Mouse (Mus musculus) spleen, postnatal 4 days (tissue): ENCODE results near the gene Gm4559.
"Not testable (repeated sequence)": the region's sequence is repeated elsewhere in the genome, so short reads cannot be mapped to it uniquely, and the experiment has no call there.

Experiments used
- DNase-seq, 2 experiments: peaks; one replicate each; pipeline ENCODE4 v3.0.0; 2022; ENCODE audit warnings: low spot score in 2 of 2

Gm4559 gene

GRCm38 (mm10) chr7:142278183-142278582, 4.0 kb upstream of the Gm4559 start:
- DNase-seq, result peak; percentile 40 to 82

- DNase-seq, result not testable (repeated sequence)
Observed at GRCm38 (mm10) chr7:142258254-142258653, 15.9 kb downstream of the Gm4559 start, which contains the start of gene Gm2431. Gene Gm2431 (minus strand): TSS chr7:142258354.

GRCm38 (mm10) chr7:142255517-142255916, 18.6 kb downstream of the Gm4559 start:
- peak in 1 of 2 experiments; percentile 63 for DNase-seq

- DNase-seq, result no peak
Observed at GRCm38 (mm10) chr7:142249824-142250223, 24.3 kb downstream of the Gm4559 start.

GRCm38 (mm10) chr7:142240978-142241377, 33.2 kb downstream of the Gm4559 start, which contains the start of gene Gm40460:
Gene Gm40460 (minus strand): TSS chr7:142241078.
- no peak for DNase-seq

- DNase-seq, result no peak
Observed at GRCm38 (mm10) chr7:142231540-142231939, 42.6 kb downstream of the Gm4559 start.

- not testable (repeated sequence) for DNase-seq
Observed at GRCm38 (mm10) chr7:142229871-142230270, 44.3 kb downstream of the Gm4559 start, which contains the start of gene Krtap5-5. Gene Krtap5-5 (minus strand): TSS chr7:142229971.

GRCm38 (mm10) chr7:142224518-142224917, 49.6 kb downstream of the Gm4559 start:
- DNase-seq, result no peak
